Mouse (Mus musculus) frontal cortex, postnatal 25 days (tissue): Measurements from ENCODE around the gene Gm6034.
"Not testable (repeated sequence)": the region's sequence is repeated elsewhere in the genome, so short reads cannot be mapped to it uniquely, and the experiment has no call there.

Source experiments
- DNase-seq, 2 experiments: peaks; one replicate each; pipeline ENCODE4 v3.0.0; 2022; ENCODE audit warnings: low spot score in 2 of 2

Gene Gm6034

GRCm38 (mm10) chr17:36082519-36083232 lies 39.9 kb downstream of the Gm6034 start:
- DNase-seq: not testable (repeated sequence)

GRCm38 (mm10) chr17:36083266-36083869 lies 40.6 kb downstream of the Gm6034 start:
- no peak for DNase-seq

GRCm38 (mm10) chr17:36083870-36084451 lies 41.2 kb downstream of the Gm6034 start:
- DNase-seq: no peak

- not testable (repeated sequence) for DNase-seq
Measured at GRCm38 (mm10) chr17:36085976-36086375, 43.2 kb downstream of the Gm6034 start.

- DNase-seq: not testable (repeated sequence)
Measured at GRCm38 (mm10) chr17:36091933-36092332, 49.2 kb downstream of the Gm6034 start.

GRCm38 (mm10) chr17:36092520-36092919 lies 49.8 kb downstream of the Gm6034 start:
- DNase-seq: not testable (repeated sequence)

- no peak for DNase-seq
Measured at GRCm38 (mm10) chr17:36093936-36094335, 51.2 kb downstream of the Gm6034 start.

- not testable (repeated sequence) for DNase-seq
Measured at GRCm38 (mm10) chr17:36099603-36100002, 56.8 kb downstream of the Gm6034 start.

GRCm38 (mm10) chr17:36102091-36102490 lies 59.3 kb downstream of the Gm6034 start:
- DNase-seq: not testable (repeated sequence)
